In genomic region chr11:85523646-85524045, GRCm38 (mm10) we compare ENCODE assay signal across 8 mouse cellular contexts.
DNase-seq lines count a peak whose midpoint lies in the region; ATAC-seq and TF ChIP-seq lines count a peak whose summit lies in the region.

No protein-coding gene starts in this region.

- no peak overlapping the region for H3K27ac ChIP-seq in CH12.LX (ENCODE audit: insufficient read depth, low read depth)
- H3K27ac ChIP-seq in limb, embryonic 15.5 days = peak overlapping the region; percentile 57; the same call in 1 of the 2 replicates
- no peak overlapping the region for H3K27ac ChIP-seq in neural tube, embryonic 11.5 days (ENCODE audit: low read depth, low read length)

- DNase-seq in CH12.LX (ENCODE audit: extremely low read depth) = no peak
- DNase-seq in brain, embryonic 14.5 days (ENCODE audit: low read depth) = peak; percentile 30
- DNase-seq in heart, postnatal 14 days = peak; percentile 30 to 40
- DNase-seq in neural tube, embryonic 11.5 days (ENCODE audit: low spot score) = peak; percentile 36
- no peak for DNase-seq in cerebellum, postnatal 36 days
- DNase-seq in thymus, adult 18-20 months = no peak

- peaks cover 0 to 23% of the 10 kb centered on the region in 2 experiments for H3K4me1 ChIP-seq in CH12.LX (ENCODE audit: control insufficient read depth in 1 of 2, insufficient read depth in 2 of 2)
- peaks cover 28% of the 10 kb centered on the region for H3K4me1 ChIP-seq in limb, embryonic 15.5 days
- H3K4me1 ChIP-seq in neural tube, embryonic 11.5 days (ENCODE audit: control insufficient read depth, insufficient read depth, low read length) = peaks cover 28% of the 10 kb centered on the region

- no peak overlapping the region for H3K4me2 ChIP-seq in CH12.LX (ENCODE audit: insufficient read depth, low read depth, poor library complexity, severe bottlenecking)
- H3K4me2 ChIP-seq in limb, embryonic 15.5 days = no peak overlapping the region
- H3K4me2 ChIP-seq in neural tube, embryonic 11.5 days (ENCODE audit: low read depth) = peak overlapping the region; percentile 36

- dilution Hi-C loops in CH12.LX (cut with MboI; ENCODE audit: extremely low pct_ligation_motif_present, extremely low pct_unique_long_range_greater_than_20kb, low sequenced_read_pairs) = no loop called here

- 49% methylated on average over 6 of the region's 6 CpGs for WGBS in limb, embryonic 15.5 days
- 21% methylated on average over 6 of the region's 6 CpGs for WGBS in neural tube, embryonic 11.5 days

- TF ChIP-seq CTCF in CH12.LX (conservative IDR thresholded peaks at IDR 0.05 in 1 of 2, IDR thresholded peaks at IDR 0.05 in 1 of 2; ENCODE audit: low read depth in 2 of 2, low read length in 2 of 2) = no peak
- no peak for TF ChIP-seq CTCF in brain, embryonic 14.5 days (IDR thresholded peaks at IDR 0.05; ENCODE audit: borderline replicate concordance, extremely low read depth, insufficient read depth, insufficient read length)

- in situ Hi-C loops in CH12.LX (cut with MboI; ENCODE audit: low pct_ligation_motif_present, low pct_unique_long_range_greater_than_20kb, low sequenced_read_pairs) = loop anchor here (10.0 kb wide), 2 partner anchors 301 to 349 kb away; partner anchors contain the start of gene 1700125H20Rik

- TF ChIP-seq RAD21 in CH12.LX (IDR thresholded peaks at IDR 0.05; ENCODE audit: low read depth, low read length) = no peak

- no peak for TF ChIP-seq POLR2A in CH12.LX (IDR thresholded peaks at IDR 0.05; ENCODE audit: low read depth, low read length)
- no peak for TF ChIP-seq POLR2A in brain, embryonic 14.5 days (IDR thresholded peaks at IDR 0.05; ENCODE audit: borderline replicate concordance, extremely low read depth, insufficient read depth, insufficient read length, poor library complexity, severe bottlenecking)

- no peak for ATAC-seq in limb, embryonic 15.5 days (ENCODE audit: insufficient number of reproducible peaks, low FRiP score, low TSS enrichment, low read depth)
- no peak for ATAC-seq in neural tube, embryonic 11.5 days (ENCODE audit: insufficient read depth, low FRiP score, low TSS enrichment)
- no peak for ATAC-seq in CD4-positive, CD25-positive, alpha-beta regulatory T cell, adult 4 months

- H3K9me3 ChIP-seq in CH12.LX (replicated peaks; ENCODE audit: low read length) = no peaks in the 10 kb centered on the region
- no peaks in the 10 kb centered on the region for H3K9me3 ChIP-seq in limb, embryonic 15.5 days
- H3K9me3 ChIP-seq in neural tube, embryonic 11.5 days (ENCODE audit: control insufficient read depth, low read length) = no peaks in the 10 kb centered on the region

- intact Hi-C loops in heart, postnatal 14 days (cut with DNase I) = loop anchor here (2.0 kb wide), 1 partner anchor 91 kb away; no protein-coding TSS in a partner anchor

- H3K27me3 ChIP-seq in CH12.LX (replicated peaks) = no peaks in the 10 kb centered on the region
- peaks cover 12% of the 10 kb centered on the region for H3K27me3 ChIP-seq in limb, embryonic 15.5 days
- H3K27me3 ChIP-seq in neural tube, embryonic 11.5 days (ENCODE audit: control insufficient read depth, insufficient read depth, low read length) = peaks cover 9% of the 10 kb centered on the region; the same call in 1 of the 2 replicates

- H3K36me3 ChIP-seq in CH12.LX (replicated peaks in 1 of 2; ENCODE audit: control insufficient read depth in 1 of 2, insufficient read depth in 1 of 2, low read length in 1 of 2) = no peaks in the 10 kb centered on the region
- no peaks in the 10 kb centered on the region for H3K36me3 ChIP-seq in limb, embryonic 15.5 days
- no peaks in the 10 kb centered on the region for H3K36me3 ChIP-seq in neural tube, embryonic 11.5 days (ENCODE audit: control insufficient read depth, insufficient read depth, low read length)

- TF ChIP-seq EP300 in CH12.LX (IDR thresholded peaks at IDR 0.05; ENCODE audit: low read length) = no peak

- H3K9ac ChIP-seq in CH12.LX (ENCODE audit: insufficient read depth, low read depth) = peak overlapping the region; percentile 28; the same call in 1 of the 2 replicates
- H3K9ac ChIP-seq in limb, embryonic 15.5 days = no peak overlapping the region
- no peak overlapping the region; the same call in 1 of the 2 replicates for H3K9ac ChIP-seq in neural tube, embryonic 11.5 days (ENCODE audit: low read length)

- H3K79me2 ChIP-seq in CH12.LX (replicated peaks; ENCODE audit: control insufficient read depth, extremely low read depth, insufficient read depth, poor library complexity, severe bottlenecking) = no peaks in the 10 kb centered on the region

- no peak overlapping the region for H3K4me3 ChIP-seq in CH12.LX (replicated peaks in 1 of 3; ENCODE audit: low read depth in 2 of 3, low read length in 2 of 3, poor library complexity in 1 of 3)
- H3K4me3 ChIP-seq in limb, embryonic 15.5 days = no peak overlapping the region
- no peak overlapping the region for H3K4me3 ChIP-seq in neural tube, embryonic 11.5 days (ENCODE audit: low read depth, low read length)

TF ChIP-seq in CH12.LX, 34 proteins besides CTCF, POLR2A, EP300 and RAD21:
- no peak for TF ChIP-seq NRF1 (IDR thresholded peaks at IDR 0.05; ENCODE audit: low read depth, low read length)
- TF ChIP-seq E2F4 (IDR thresholded peaks at IDR 0.05; ENCODE audit: insufficient replicate concordance, low read depth, low read length) = no peak
- TF ChIP-seq MEF2A (IDR thresholded peaks at IDR 0.05; ENCODE audit: borderline replicate concordance, low read depth, low read length) = no peak
- TF ChIP-seq ETS1 (conservative IDR thresholded peaks at IDR 0.05; ENCODE audit: low read depth, low read length) = no peak
- no peak for TF ChIP-seq ELF1 (IDR thresholded peaks at IDR 0.05; ENCODE audit: low read depth, low read length)

Comparison
In these comparisons a context has a peak if more than half of its experiments do, and no peak if none do; other contexts are left out.
1. DNase-seq: peak in brain, embryonic 14.5 days (single experiment), heart, postnatal 14 days (2 of 2) and neural tube, embryonic 11.5 days (single experiment); none in CH12.LX (single experiment), cerebellum, postnatal 36 days (0 of 2) and thymus, adult 18-20 months (0 of 2).